Mouse (Mus musculus) kidney, adult 9 months (tissue): ENCODE data around the gene Gm15130.

Experiments
- DNase-seq: peaks from one replicate; pipeline ENCODE4 v3.0.0; 2022

Gm15130 gene

DNA sequence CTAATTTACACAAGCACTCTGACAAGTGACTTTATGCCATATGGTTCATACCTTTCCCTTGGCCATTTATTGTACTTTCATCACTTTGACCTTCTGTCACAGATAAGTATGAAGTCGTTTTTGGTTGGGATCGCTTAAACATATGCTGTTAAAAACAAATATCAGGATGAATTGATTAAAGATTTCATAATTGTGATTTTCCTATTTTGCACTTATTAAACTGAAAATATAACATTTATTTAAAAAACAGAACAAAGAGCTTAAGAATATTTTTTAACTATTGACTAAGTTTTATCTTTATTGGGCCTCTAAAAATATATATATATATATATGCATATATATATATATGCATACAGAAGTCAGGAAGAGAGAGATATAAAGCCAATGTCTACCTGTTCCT is at the start of gene Gm15130:
TSS of gene Gm15130 (minus strand) at position 101 of the 400 bp plus-strand sequence.
- no peak for DNase-seq

- no peak for DNase-seq
These were observed 29.3 kb upstream of the Gm15130 start for GRCm38 (mm10) chr2:111182068-111182467.

- DNase-seq = no peak
These were observed 17.0 kb downstream of the Gm15130 start for GRCm38 (mm10) chr2:111135739-111136138.

DNA sequence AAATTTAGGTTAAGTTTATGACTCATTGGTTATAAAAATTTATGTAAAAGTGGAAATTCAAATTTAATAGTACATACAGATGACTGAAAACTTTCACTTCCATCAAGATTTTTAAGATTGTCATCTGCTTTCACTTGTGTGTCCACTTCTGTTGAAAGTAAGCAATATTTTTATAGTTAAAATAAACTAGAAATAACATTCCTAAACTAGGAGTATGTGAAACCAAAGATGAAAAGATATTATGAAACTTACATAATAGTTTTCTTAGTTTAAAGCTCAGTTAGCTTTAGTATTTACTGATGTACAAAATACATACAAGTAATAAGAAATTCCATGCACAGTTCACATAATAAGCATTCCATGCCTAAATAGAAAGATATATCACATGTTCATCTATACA is 46.9 kb downstream of the Gm15130 start, which contains the start of gene Gm13941:
TSS of gene Gm13941 (minus strand) at position 101 of the 400 bp plus-strand sequence.
- DNase-seq = no peak
